Mouse (Mus musculus) layer of hippocampus, adult 18-20 months (tissue): ENCODE measurements around the gene Prr3. TPM values are rescaled to one million over a fixed set of nuclear protein-coding genes. Genes with fewer than 3 reads are reported as not detected.
A peak's percentile ranks its signal among the peaks of the same experiment; 100 is the strongest.
"Not testable (repeated sequence)": the region's sequence is repeated elsewhere in the genome, so short reads cannot be mapped to it uniquely, and the experiment has no call there.

Experiments
- DNase-seq, 2 experiments: peaks; one replicate each; pipeline ENCODE4 v3.0.0; 2022; ENCODE audit warnings: low spot score in 2 of 2
- long read RNA-seq: library from polyadenylated mRNA; stranded (forward); transcript quantifications from one replicate; pipeline ENCODE4 v2.0.0, GENCODE M21; 2021
- total RNA-seq, 2 experiments: library from RNA; stranded (reverse); gene quantifications; 2 replicates each; pipeline ENCODE4 v1.2.3; 2021

The Prr3 gene
- 10 to 100 TPM; 39.8 to 41.6 TPM for total RNA-seq
- long read RNA-seq, transcript Prr3-201 (4 exons, 2,727 nt) = major isoform, 8 of 12 reads
- long read RNA-seq, partial matches to known transcripts = 1 of 12 reads
- long read RNA-seq, other reads (novel, unspliced or antisense) = 2 of 12 reads

- DNase-seq = peak; percentile 88 to 94
These were observed at the start of gene Prr3, which contains the start of gene Gnl1 for GRCm38 (mm10) chr17:35979401-35980362. TSS of gene Prr3 (minus strand) at chr17:35980236. TSS of gene Gnl1 (plus strand) at chr17:35979851.

GRCm38 (mm10) chr17:36028879-36029619 is 49.0 kb upstream of the Prr3 start:
- DNase-seq = no peak

- no peak for DNase-seq
These were observed 47.6 kb upstream of the Prr3 start for GRCm38 (mm10) chr17:36027663-36028062.

GRCm38 (mm10) chr17:36025901-36026300 is 45.9 kb upstream of the Prr3 start:
- DNase-seq = no peak

GRCm38 (mm10) chr17:36025197-36025596 is 45.2 kb upstream of the Prr3 start:
- DNase-seq = no peak

GRCm38 (mm10) chr17:36023710-36024654 is 43.9 kb upstream of the Prr3 start:
- no peak for DNase-seq

- no peak for DNase-seq
These were observed 42.9 kb upstream of the Prr3 start for GRCm38 (mm10) chr17:36022922-36023321.

- DNase-seq = no peak
These were observed 42.1 kb upstream of the Prr3 start for GRCm38 (mm10) chr17:36022098-36022497.

GRCm38 (mm10) chr17:36021309-36021708 is 41.3 kb upstream of the Prr3 start:
- no peak for DNase-seq

GRCm38 (mm10) chr17:36020191-36021073 is 40.4 kb upstream of the Prr3 start, which contains the start of gene H2-T24:
TSS of gene H2-T24 (minus strand) at chr17:36020560.
- no peak for DNase-seq

- no peak for DNase-seq
These were observed 39.5 kb upstream of the Prr3 start for GRCm38 (mm10) chr17:36019519-36019918.

GRCm38 (mm10) chr17:36018979-36019378 is 38.9 kb upstream of the Prr3 start:
- DNase-seq = no peak

- no peak for DNase-seq
These were observed 37.0 kb upstream of the Prr3 start for GRCm38 (mm10) chr17:36017046-36017445.

GRCm38 (mm10) chr17:36014977-36015376 is 34.9 kb upstream of the Prr3 start:
- no peak for DNase-seq

GRCm38 (mm10) chr17:36004409-36004808 is 24.4 kb upstream of the Prr3 start:
- not testable (repeated sequence) for DNase-seq

GRCm38 (mm10) chr17:36003331-36003730 is 23.3 kb upstream of the Prr3 start:
- no peak for DNase-seq

- DNase-seq = no peak
These were observed 21.9 kb upstream of the Prr3 start for GRCm38 (mm10) chr17:36001966-36002365.

GRCm38 (mm10) chr17:36001121-36001897 is 21.3 kb upstream of the Prr3 start:
- no peak for DNase-seq

GRCm38 (mm10) chr17:36000349-36000748 is 20.3 kb upstream of the Prr3 start:
- DNase-seq = no peak
